Mouse (Mus musculus) hindbrain, embryonic 12.5 days (tissue): ENCODE results near the gene Nap1l4. TPM values are rescaled to one million over a fixed set of nuclear protein-coding genes. Genes with fewer than 3 reads are reported as not detected.

Experiments used
- ATAC-seq: fragments of 200-750 bp; cut with Nextera tagmentation; 2 replicates; pipeline ENCODE4 v1.8.0; 2017; ENCODE audit warnings: moderate TSS enrichment; ENCODE audit not compliant: low FRiP score
- H3K27ac ChIP-seq: fragments of 300-500 bp; sonication (generic); 2 replicates; pipeline ENCODE4 v1.5.1; 2016; ENCODE audit warnings: mild to moderate bottlenecking
- H3K27me3 ChIP-seq: fragments of 300-500 bp; sonication (generic); 2 replicates; pipeline ENCODE4 v1.6.1; 2016; ENCODE audit warnings: mild to moderate bottlenecking
- H3K36me3 ChIP-seq: fragments of 300-500 bp; sonication (generic); 2 replicates; pipeline ENCODE4 v1.6.1; 2016; ENCODE audit warnings: mild to moderate bottlenecking
- H3K4me1 ChIP-seq: fragments of 300-500 bp; sonication (generic); 2 replicates; pipeline ENCODE4 v1.6.1; 2016
- H3K4me2 ChIP-seq: fragments of 300-500 bp; sonication (generic); replicated peaks from 2 replicates; pipeline ENCODE4 v1.6.1; 2016; ENCODE audit warnings: mild to moderate bottlenecking
- H3K4me3 ChIP-seq: fragments of 300-500 bp; sonication (generic); 2 replicates; pipeline ENCODE4 v1.5.1; 2016; ENCODE audit warnings: mild to moderate bottlenecking
- H3K9ac ChIP-seq: fragments of 300-500 bp; sonication (generic); 2 replicates; pipeline ENCODE4 v1.6.1; 2016; ENCODE audit warnings: mild to moderate bottlenecking, moderate library complexity
- H3K9me3 ChIP-seq: fragments of 300-500 bp; sonication (generic); replicated peaks from 2 replicates; pipeline ENCODE4 v1.6.1; 2016; ENCODE audit warnings: mild to moderate bottlenecking
- WGBS: fragments of 180-500 bp; shearing (Covaris S2); methylation state at CpG from one replicate; pipeline ENCODE4 v1.1.7; 2016; 5-methylcytosine and 5-hydroxymethylcytosine counted together
- polyA plus RNA-seq: library from polyadenylated mRNA; unstranded; fragments of >200 nt; fragmentation: Nextera tagmentation; extraction: Ambion mirVana; gene quantifications from 2 replicates; pipeline ENCODE4 v1.2.1, GENCODE M21; 2016

Gene Nap1l4
- polyA plus RNA-seq, 1 experiment from 2014 or later, result 321 TPM

- Histone ChIP-seq H3K9me3 (no peaks in the 10 kb centered on the region), H3K4me3 (no peak overlapping the region), H3K27me3 (peaks cover 22% of the 10 kb centered on the region), H3K27ac (no peak overlapping the region), H3K4me1 (no peaks in the 10 kb centered on the region), H3K9ac (no peak overlapping the region), H3K36me3 (no peaks in the 10 kb centered on the region), H3K4me2 (no peak overlapping the region)
- WGBS, result 80% methylated on average over 8 of the region's 8 CpGs
- ATAC-seq, result no peak
Measured at GRCm38 (mm10) chr7:143495104-143495961, 53.6 kb downstream of the Nap1l4 start.

- Histone ChIP-seq H3K27ac (no peak overlapping the region), H3K27me3 (peaks cover 16% of the 10 kb centered on the region), H3K9ac (no peak overlapping the region), H3K4me3 (no peak overlapping the region), H3K9me3 (no peaks in the 10 kb centered on the region), H3K36me3 (no peaks in the 10 kb centered on the region), H3K4me2 (no peak overlapping the region), H3K4me1 (no peaks in the 10 kb centered on the region)
- no peak for ATAC-seq
- WGBS, result 90% methylated on average over 6 of the region's 6 CpGs
Measured at GRCm38 (mm10) chr7:143493616-143494126, 55.2 kb downstream of the Nap1l4 start.

- Histone ChIP-seq H3K9ac (no peak overlapping the region), H3K4me2 (no peak overlapping the region), H3K27ac (no peak overlapping the region), H3K4me1 (no peaks in the 10 kb centered on the region), H3K27me3 (peaks cover 14% of the 10 kb centered on the region), H3K9me3 (no peaks in the 10 kb centered on the region), H3K36me3 (no peaks in the 10 kb centered on the region), H3K4me3 (no peak overlapping the region)
- WGBS, result 83% methylated on average over 6 of the region's 6 CpGs
- no peak for ATAC-seq
Measured at GRCm38 (mm10) chr7:143489735-143490134, 59.2 kb downstream of the Nap1l4 start.

- H3K9ac ChIP-seq, result no peak overlapping the region
- H3K27me3 ChIP-seq, result peaks cover 14% of the 10 kb centered on the region
- H3K4me2 ChIP-seq, result no peak overlapping the region
- H3K9me3 ChIP-seq, result no peaks in the 10 kb centered on the region
- no peak overlapping the region for H3K27ac ChIP-seq
- H3K36me3 ChIP-seq, result no peaks in the 10 kb centered on the region
- H3K4me1 ChIP-seq, result peaks cover 8% of the 10 kb centered on the region
- peak; percentile 40 for ATAC-seq
- H3K4me3 ChIP-seq, result no peak overlapping the region
- 10% methylated on average over 6 of the region's 6 CpGs for WGBS
Measured at GRCm38 (mm10) chr7:143482541-143482940, 66.4 kb downstream of the Nap1l4 start.

GRCm38 (mm10) chr7:143481806-143482387, 67.0 kb downstream of the Nap1l4 start:
- Histone ChIP-seq H3K36me3 (no peaks in the 10 kb centered on the region), H3K4me2 (no peak overlapping the region), H3K27me3 (peaks cover 14% of the 10 kb centered on the region), H3K9me3 (no peaks in the 10 kb centered on the region), H3K4me1 (peaks cover 8% of the 10 kb centered on the region), H3K27ac (no peak overlapping the region), H3K9ac (no peak overlapping the region), H3K4me3 (no peak overlapping the region)
- 59% methylated on average over 5 of the region's 5 CpGs for WGBS
- ATAC-seq, result no peak

- H3K9me3 ChIP-seq, result no peaks in the 10 kb centered on the region
- peaks cover 8% of the 10 kb centered on the region for H3K4me1 ChIP-seq
- no peak overlapping the region for H3K4me3 ChIP-seq
- 29% methylated on average over 13 of the region's 13 CpGs for WGBS
- H3K9ac ChIP-seq, result no peak overlapping the region
- ATAC-seq, result no peak
- H3K27me3 ChIP-seq, result peaks cover 14% of the 10 kb centered on the region
- H3K4me2 ChIP-seq, result no peak overlapping the region
- no peak overlapping the region for H3K27ac ChIP-seq
- H3K36me3 ChIP-seq, result no peaks in the 10 kb centered on the region
Measured at GRCm38 (mm10) chr7:143480498-143480897, 68.4 kb downstream of the Nap1l4 start.

- 88% methylated on average over 5 of the region's 5 CpGs for WGBS
- no peak overlapping the region for H3K27ac ChIP-seq
- peaks cover 7% of the 10 kb centered on the region for H3K4me1 ChIP-seq
- no peak overlapping the region for H3K4me3 ChIP-seq
- H3K4me2 ChIP-seq, result no peak overlapping the region
- no peak overlapping the region for H3K9ac ChIP-seq
- H3K36me3 ChIP-seq, result no peaks in the 10 kb centered on the region
- no peaks in the 10 kb centered on the region for H3K9me3 ChIP-seq
- H3K27me3 ChIP-seq, result peaks cover 11% of the 10 kb centered on the region
- no peak for ATAC-seq
Measured at GRCm38 (mm10) chr7:143477800-143478199, 71.1 kb downstream of the Nap1l4 start.

- Histone ChIP-seq H3K9me3 (no peaks in the 10 kb centered on the region), H3K36me3 (no peaks in the 10 kb centered on the region), H3K4me2 (no peak overlapping the region), H3K9ac (no peak overlapping the region), H3K27ac (no peak overlapping the region), H3K4me3 (no peak overlapping the region), H3K4me1 (0 out of 2 replicates have a peak, but pooled peaks cover 3% of the 10 kb centered on the region), H3K27me3 (peaks cover 9% of the 10 kb centered on the region)
- ATAC-seq, result no peak
- WGBS, result 87% methylated on average over 3 of the region's 3 CpGs
Measured at GRCm38 (mm10) chr7:143476702-143477335, 72.1 kb downstream of the Nap1l4 start.

- ATAC-seq, result no peak
- Histone ChIP-seq H3K4me1 (0 out of 2 replicates have a peak, but pooled peaks cover 3% of the 10 kb centered on the region), H3K4me3 (no peak overlapping the region), H3K27ac (no peak overlapping the region), H3K27me3 (peaks cover 5% of the 10 kb centered on the region; the same call in 1 of the 2 replicates), H3K4me2 (no peak overlapping the region), H3K9me3 (no peaks in the 10 kb centered on the region), H3K36me3 (no peaks in the 10 kb centered on the region), H3K9ac (no peak overlapping the region)
- 84% methylated on average over 11 of the region's 11 CpGs for WGBS
Measured at GRCm38 (mm10) chr7:143475876-143476275, 73.0 kb downstream of the Nap1l4 start.

- Histone ChIP-seq H3K4me3 (no peak overlapping the region), H3K27ac (no peak overlapping the region), H3K9me3 (no peaks in the 10 kb centered on the region), H3K4me2 (no peak overlapping the region), H3K9ac (no peak overlapping the region), H3K27me3 (peaks cover 3% of the 10 kb centered on the region; the same call in 1 of the 2 replicates), H3K36me3 (no peaks in the 10 kb centered on the region), H3K4me1 (0 out of 2 replicates have a peak, but pooled peaks cover under 1% of the 10 kb centered on the region)
- 45% methylated on average over 10 of the region's 10 CpGs for WGBS
- no peak for ATAC-seq
Measured at GRCm38 (mm10) chr7:143474811-143475210, 74.1 kb downstream of the Nap1l4 start.

- no peak for ATAC-seq
- peaks cover 3% of the 10 kb centered on the region; the same call in 1 of the 2 replicates for H3K27me3 ChIP-seq
- H3K36me3 ChIP-seq, result no peaks in the 10 kb centered on the region
- no peak within 1 kb of the TSS for H3K4me3 ChIP-seq
- no peak within 1 kb of the TSS for H3K4me2 ChIP-seq
- no peak within 1 kb of the TSS for H3K27ac ChIP-seq
- 41% methylated on average over 4 of the region's 4 CpGs for WGBS
- H3K9ac ChIP-seq, result no peak within 1 kb of the TSS
- H3K4me1 ChIP-seq, result 0 out of 2 replicates have a peak, but pooled peaks cover 3% of the 10 kb centered on the region
- H3K9me3 ChIP-seq, result no peaks in the 10 kb centered on the region
Measured at GRCm38 (mm10) chr7:143473347-143474101, 75.4 kb downstream of the Nap1l4 start, which contains the start of gene Slc22a18. Gene Slc22a18 (plus strand): TSS chr7:143473736.
